8 mouse cellular contexts compared by ENCODE assay signal in the genomic region with DNA sequence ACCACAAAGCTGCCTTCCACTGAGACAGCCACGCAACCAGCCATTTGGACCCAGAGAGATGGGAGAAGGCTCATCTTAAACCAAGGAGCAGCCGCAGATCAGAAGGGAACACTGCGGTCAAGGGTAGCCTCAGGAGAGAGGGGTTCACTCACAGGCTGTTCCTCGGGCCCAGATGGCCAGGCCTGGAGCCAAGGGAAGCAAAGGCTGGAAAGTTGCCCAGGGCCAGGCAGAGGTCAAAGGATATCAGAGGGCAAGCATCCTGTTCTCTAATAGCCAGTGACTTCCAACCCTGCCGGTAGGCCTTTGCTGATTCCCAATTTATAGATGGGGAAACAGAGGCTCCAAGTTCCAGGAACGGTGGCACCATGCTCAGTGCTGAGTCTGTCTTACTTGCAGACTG. TPM values are rescaled to one million over a fixed set of nuclear protein-coding genes. Genes with fewer than 3 reads are reported as not detected.
DNase-seq lines count a peak whose midpoint lies in the region; ATAC-seq and TF ChIP-seq lines count a peak whose summit lies in the region.

No protein-coding gene starts in this region.

- H3K27me3 ChIP-seq in forebrain, embryonic 13.5 days, result no peaks in the 10 kb centered on the region

- H3K4me1 ChIP-seq in cortical plate, adult 2 months (ENCODE audit: control insufficient read depth, insufficient read depth, low read length), result peaks cover 6% of the 10 kb centered on the region
- H3K4me1 ChIP-seq in forebrain, embryonic 13.5 days, result peaks cover 6% of the 10 kb centered on the region

- H3K4me3 ChIP-seq in cortical plate, adult 2 months (ENCODE audit: insufficient read depth, low read length), result no peak overlapping the region
- no peak overlapping the region for H3K4me3 ChIP-seq in forebrain, embryonic 13.5 days

- H3K4me2 ChIP-seq in forebrain, embryonic 13.5 days, result no peak overlapping the region

- no peak overlapping the region for H3K9ac ChIP-seq in forebrain, embryonic 13.5 days

- no peak for TF ChIP-seq POLR2A in cortical plate, adult 2 months (IDR thresholded peaks at IDR 0.05; ENCODE audit: extremely low read depth, insufficient read depth, low read length)

- no peaks in the 10 kb centered on the region for H3K9me3 ChIP-seq in forebrain, embryonic 13.5 days (replicated peaks)

- no peak for ATAC-seq in megakaryocyte progenitor cell, adult 5-6 weeks (replicated peaks; ENCODE audit: poor library complexity)
- ATAC-seq in forebrain, embryonic 13.5 days, result no peak

- peak overlapping the region; percentile 32; the same call in 1 of the 2 replicates for H3K27ac ChIP-seq in cortical plate, adult 2 months (ENCODE audit: insufficient read depth, low read length)
- no peak overlapping the region for H3K27ac ChIP-seq in forebrain, embryonic 13.5 days

- DNase-seq in adrenal gland, postnatal 14 days, result peak; percentile 76
- DNase-seq in heart, postnatal 14 days, result peak; percentile 79 to 86
- DNase-seq in lung, adult 18-20 months, result peak; percentile 84 to 88
- no peak for DNase-seq in frontal cortex, postnatal 36 days (ENCODE audit: low spot score in 2 of 2)
- DNase-seq in thymus, postnatal 10 days (ENCODE audit: low spot score in 2 of 2), result no peak

- 92% methylated on average over 6 of the region's 6 CpGs for WGBS in forebrain, embryonic 13.5 days

- TF ChIP-seq CTCF in cortical plate, adult 2 months (IDR thresholded peaks at IDR 0.05; ENCODE audit: extremely low read depth, insufficient read depth, low read length), result no peak

- peaks cover 20% of the 10 kb centered on the region; the same call in 1 of the 2 replicates for H3K36me3 ChIP-seq in forebrain, embryonic 13.5 days (ENCODE audit: poor library complexity, severe bottlenecking)

- intact Hi-C loops in heart, postnatal 14 days (cut with DNase I), result no loop called here

RNA-seq across cellular contexts. Expression of a gene that starts 9.0 kb away (rescaled TPM):
- total RNA-seq in adrenal gland, postnatal 14 days (2021), result 101 and 102 TPM in 2 replicates
- polyA plus RNA-seq in cortical plate, adult 2 months (2012; rRNA removed), result 40.9 and 48.2 TPM in 2 replicates
- 100 to 1,000 TPM; 232 to 245 TPM for total RNA-seq in heart, postnatal 14 days (2021)
- total RNA-seq in megakaryocyte progenitor cell, adult 5-6 weeks (2015), result 1.5 and 4.0 TPM in 2 replicates
- 1.4 and 2.5 TPM in 2 replicates for total RNA-seq in megakaryocyte progenitor cell, adult 5-6 weeks (2017)
- polyA plus RNA-seq in forebrain, embryonic 13.5 days (2015; fragmentation: Nextera tagmentation; extraction: Ambion mirVana), result 37.1 and 42.8 TPM in 2 replicates

RNA-seq across cellular contexts. Expression of a gene that starts 26.0 kb away (rescaled TPM):
- total RNA-seq in adrenal gland, postnatal 14 days (2021), result 25.8 and 26.7 TPM in 2 replicates
- 14.4 and 15.3 TPM in 2 replicates for polyA plus RNA-seq in cortical plate, adult 2 months (2012; rRNA removed)
- 10 to 100 TPM; 19.1 to 19.9 TPM for total RNA-seq in heart, postnatal 14 days (2021)
- total RNA-seq in megakaryocyte progenitor cell, adult 5-6 weeks (2015), result 0.05 TPM in 1 of 2 replicates, not detected in the other
- 0.08 TPM in 1 of 2 replicates, not detected in the other for total RNA-seq in megakaryocyte progenitor cell, adult 5-6 weeks (2017)
- polyA plus RNA-seq in forebrain, embryonic 13.5 days (2015; fragmentation: Nextera tagmentation; extraction: Ambion mirVana), result 10.9 and 12.3 TPM in 2 replicates

RNA-seq across cellular contexts. Expression of a gene that starts 26.9 kb away (rescaled TPM):
- 33.8 and 38.9 TPM in 2 replicates for total RNA-seq in adrenal gland, postnatal 14 days (2021)
- polyA plus RNA-seq in cortical plate, adult 2 months (2012; rRNA removed), result 8.0 and 9.6 TPM in 2 replicates
- 10 to 100 TPM; 34.6 to 38.3 TPM for total RNA-seq in heart, postnatal 14 days (2021)
- total RNA-seq in megakaryocyte progenitor cell, adult 5-6 weeks (2015), result not detected in 2 replicates
- not detected in 2 replicates for total RNA-seq in megakaryocyte progenitor cell, adult 5-6 weeks (2017)
- polyA plus RNA-seq in forebrain, embryonic 13.5 days (2015; fragmentation: Nextera tagmentation; extraction: Ambion mirVana), result 15.5 and 16.3 TPM in 2 replicates

RNA-seq across cellular contexts. Expression of a gene that starts 32.7 kb away (rescaled TPM):
- 50.1 and 54.0 TPM in 2 replicates for total RNA-seq in adrenal gland, postnatal 14 days (2021)
- 76.5 and 83.3 TPM in 2 replicates for polyA plus RNA-seq in cortical plate, adult 2 months (2012; rRNA removed)
- total RNA-seq in heart, postnatal 14 days (2021), result 1 to 10 TPM; 1.2 to 1.8 TPM
- total RNA-seq in megakaryocyte progenitor cell, adult 5-6 weeks (2015), result not detected in 2 replicates
- not detected in 2 replicates for total RNA-seq in megakaryocyte progenitor cell, adult 5-6 weeks (2017)
- 93.7 and 98.5 TPM in 2 replicates for polyA plus RNA-seq in forebrain, embryonic 13.5 days (2015; fragmentation: Nextera tagmentation; extraction: Ambion mirVana)

RNA-seq across cellular contexts. Expression of a gene that starts 53.0 kb away (rescaled TPM):
- total RNA-seq in adrenal gland, postnatal 14 days (2021), result 51.5 and 57.5 TPM in 2 replicates
- 70.9 and 73.6 TPM in 2 replicates for polyA plus RNA-seq in cortical plate, adult 2 months (2012; rRNA removed)
- total RNA-seq in heart, postnatal 14 days (2021), result 10 to 100 TPM; 36.2 to 36.4 TPM
- 21.4 and 32.9 TPM in 2 replicates for total RNA-seq in megakaryocyte progenitor cell, adult 5-6 weeks (2015)
- total RNA-seq in megakaryocyte progenitor cell, adult 5-6 weeks (2017), result 31.8 and 37.3 TPM in 2 replicates
- 105 and 114 TPM in 2 replicates for polyA plus RNA-seq in forebrain, embryonic 13.5 days (2015; fragmentation: Nextera tagmentation; extraction: Ambion mirVana)

Comparison
In these comparisons a context has a peak if more than half of its experiments do, and no peak if none do; other contexts are left out.
1. DNase-seq: peak in adrenal gland, postnatal 14 days (single experiment), heart, postnatal 14 days (2 of 2) and lung, adult 18-20 months (2 of 2); none in frontal cortex, postnatal 36 days (0 of 2) and thymus, postnatal 10 days (0 of 2).
2. RNA of a gene that starts 9.0 kb away (total RNA-seq): 232 to 245 TPM in heart, postnatal 14 days and 101 to 102 TPM in adrenal gland, postnatal 14 days; 1.4 to 4.0 TPM in megakaryocyte progenitor cell, adult 5-6 weeks; every median in the first group is over 10 times any median in the second.
3. RNA of a gene that starts 26.0 kb away (total RNA-seq): 25.8 to 26.7 TPM in adrenal gland, postnatal 14 days and 19.1 to 19.9 TPM in heart, postnatal 14 days; 0.05 to 0.08 TPM in megakaryocyte progenitor cell, adult 5-6 weeks; every median in the first group is over 10 times any median in the second.
4. RNA of a gene that starts 26.9 kb away (total RNA-seq): 34.6 to 38.3 TPM in heart, postnatal 14 days and 33.8 to 38.9 TPM in adrenal gland, postnatal 14 days; not detected in megakaryocyte progenitor cell, adult 5-6 weeks; every median in the first group is over 10 times any median in the second.